ENCODE assay signal across 8 mouse cellular contexts in genomic region chrX:77433811-77434192, GRCm38 (mm10).
DNase-seq lines count a peak whose midpoint lies in the region; ATAC-seq and TF ChIP-seq lines count a peak whose summit lies in the region.

No protein-coding gene starts in this region.

- no peak for DNase-seq in heart, postnatal 0 days (ENCODE audit: low spot score)
- no peak for DNase-seq in heart, postnatal 4 days
- DNase-seq in Patski (ENCODE audit: low read depth, low spot score) = no peak
- no peak for DNase-seq in midbrain, embryonic 11.5 days (ENCODE audit: low spot score, missing footprints)
- DNase-seq in yolk sac, embryonic 10.5 days (ENCODE audit: low spot score) = no peak
- DNase-seq in urinary bladder, postnatal 4 days (ENCODE audit: low spot score in 2 of 2) = no peak
- no peak for DNase-seq in thymus, adult 18-20 months

- 0 out of 2 replicates have a peak overlapping the region, but pooled peaks have one; percentile 16 for H3K27ac ChIP-seq in heart, postnatal 0 days (ENCODE audit: low read depth)
- peak overlapping the region; percentile 80 for H3K27ac ChIP-seq in forebrain, embryonic 16.5 days (ENCODE audit: low read length)
- H3K27ac ChIP-seq in midbrain, embryonic 11.5 days (ENCODE audit: low read depth, low read length) = no peak overlapping the region

- CTCF ChIA-PET in Patski (lab: Charles Lee) = no interaction called here

- no peak; the same call in 1 of the 2 replicates for ATAC-seq in heart, postnatal 0 days (ENCODE audit: insufficient read depth, low read depth)
- ATAC-seq in Patski = peak; percentile 32
- no peak; the same call in 1 of the 2 replicates for ATAC-seq in forebrain, embryonic 16.5 days
- no peak for ATAC-seq in midbrain, embryonic 11.5 days (ENCODE audit: low FRiP score)

- H3K9me3 ChIP-seq in heart, postnatal 0 days (replicated peaks; ENCODE audit: control insufficient read depth, low read length) = no peaks in the 10 kb centered on the region
- H3K9me3 ChIP-seq in forebrain, embryonic 16.5 days (ENCODE audit: control insufficient read depth, low read length) = no peaks in the 10 kb centered on the region
- no peaks in the 10 kb centered on the region for H3K9me3 ChIP-seq in midbrain, embryonic 11.5 days (ENCODE audit: control insufficient read depth, low read length)

- in situ Hi-C loops in Patski (cut with MboI; ENCODE audit: low pct_unique_long_range_greater_than_20kb) = loop anchor here (10.0 kb wide), 1 partner anchor 71 kb away; no protein-coding TSS in a partner anchor

- TF ChIP-seq EP300 in heart, postnatal 0 days (IDR thresholded peaks at IDR 0.05; ENCODE audit: low read depth) = no peak

- H3K27me3 ChIP-seq in heart, postnatal 0 days (ENCODE audit: control insufficient read depth, insufficient read depth, low read length) = no peaks in the 10 kb centered on the region
- H3K27me3 ChIP-seq in Patski = peaks cover 15% of the 10 kb centered on the region
- no peaks in the 10 kb centered on the region for H3K27me3 ChIP-seq in forebrain, embryonic 16.5 days (replicated peaks; ENCODE audit: control insufficient read depth, insufficient read depth, low read length)
- no peaks in the 10 kb centered on the region for H3K27me3 ChIP-seq in midbrain, embryonic 11.5 days (ENCODE audit: control insufficient read depth, insufficient read depth, low read length)

- no peak for TF ChIP-seq CTCF in heart, postnatal 0 days (IDR thresholded peaks at IDR 0.05; ENCODE audit: low read depth)
- TF ChIP-seq CTCF in Patski (IDR thresholded peaks at IDR 0.05) = no peak

- WGBS in heart, postnatal 0 days = 17% methylated on average over 3 of the region's 3 CpGs
- 17% methylated on average over 3 of the region's 3 CpGs for WGBS in forebrain, embryonic 16.5 days
- WGBS in midbrain, embryonic 11.5 days = 21% methylated on average over 3 of the region's 3 CpGs

- no peaks in the 10 kb centered on the region for H3K4me1 ChIP-seq in heart, postnatal 0 days (ENCODE audit: control insufficient read depth, insufficient read depth)
- H3K4me1 ChIP-seq in forebrain, embryonic 16.5 days (replicated peaks; ENCODE audit: control insufficient read depth, insufficient read depth, low read length) = peaks cover 5% of the 10 kb centered on the region; the same call in 1 of the 2 replicates
- no peaks in the 10 kb centered on the region for H3K4me1 ChIP-seq in midbrain, embryonic 11.5 days (ENCODE audit: control insufficient read depth, insufficient read depth, low read length)

- peak overlapping the region; percentile 54 for H3K4me2 ChIP-seq in heart, postnatal 0 days (ENCODE audit: low read depth, low read length)
- H3K4me2 ChIP-seq in forebrain, embryonic 16.5 days (ENCODE audit: low read length) = peak overlapping the region; percentile 46
- H3K4me2 ChIP-seq in midbrain, embryonic 11.5 days = peak overlapping the region; percentile 19; the same call in 1 of the 2 replicates

- H3K4me3 ChIP-seq in heart, postnatal 0 days (ENCODE audit: low read depth, low read length) = peak overlapping the region; percentile 31
- peak overlapping the region; percentile 30 for H3K4me3 ChIP-seq in forebrain, embryonic 16.5 days (replicated peaks; ENCODE audit: low read length)
- H3K4me3 ChIP-seq in midbrain, embryonic 11.5 days (ENCODE audit: low read depth, low read length) = no peak overlapping the region

- no peak overlapping the region for H3K9ac ChIP-seq in heart, postnatal 0 days (replicated peaks; ENCODE audit: low read depth, low read length)
- H3K9ac ChIP-seq in forebrain, embryonic 16.5 days (replicated peaks; ENCODE audit: low read depth, low read length) = no peak overlapping the region
- no peak overlapping the region for H3K9ac ChIP-seq in midbrain, embryonic 11.5 days (ENCODE audit: low read length)

- POLR2A ChIA-PET in Patski (lab: Charles Lee) = interaction anchor here (0.5 kb wide), 1 partner anchor 65 kb away, joined by 5 read pairs; no protein-coding TSS in a partner anchor

- H3K36me3 ChIP-seq in heart, postnatal 0 days (replicated peaks; ENCODE audit: control insufficient read depth, insufficient read depth, low read length) = no peaks in the 10 kb centered on the region
- no peaks in the 10 kb centered on the region for H3K36me3 ChIP-seq in forebrain, embryonic 16.5 days (ENCODE audit: control insufficient read depth, insufficient read depth)
- no peaks in the 10 kb centered on the region for H3K36me3 ChIP-seq in midbrain, embryonic 11.5 days (ENCODE audit: control insufficient read depth, insufficient read depth, low read length)
